Mouse (Mus musculus) embryo, embryonic 9.5 days (tissue): ENCODE results near the gene Cnot4.
"Not testable (repeated sequence)": the region's sequence is repeated elsewhere in the genome, so short reads cannot be mapped to it uniquely, and the experiment has no call there.

Source experiments
- DNase-seq: peaks from one replicate; pipeline ENCODE4 v3.0.0-alpha.2; 2017; ENCODE audit errors: extremely low spot score

Cnot4 gene

DNA sequence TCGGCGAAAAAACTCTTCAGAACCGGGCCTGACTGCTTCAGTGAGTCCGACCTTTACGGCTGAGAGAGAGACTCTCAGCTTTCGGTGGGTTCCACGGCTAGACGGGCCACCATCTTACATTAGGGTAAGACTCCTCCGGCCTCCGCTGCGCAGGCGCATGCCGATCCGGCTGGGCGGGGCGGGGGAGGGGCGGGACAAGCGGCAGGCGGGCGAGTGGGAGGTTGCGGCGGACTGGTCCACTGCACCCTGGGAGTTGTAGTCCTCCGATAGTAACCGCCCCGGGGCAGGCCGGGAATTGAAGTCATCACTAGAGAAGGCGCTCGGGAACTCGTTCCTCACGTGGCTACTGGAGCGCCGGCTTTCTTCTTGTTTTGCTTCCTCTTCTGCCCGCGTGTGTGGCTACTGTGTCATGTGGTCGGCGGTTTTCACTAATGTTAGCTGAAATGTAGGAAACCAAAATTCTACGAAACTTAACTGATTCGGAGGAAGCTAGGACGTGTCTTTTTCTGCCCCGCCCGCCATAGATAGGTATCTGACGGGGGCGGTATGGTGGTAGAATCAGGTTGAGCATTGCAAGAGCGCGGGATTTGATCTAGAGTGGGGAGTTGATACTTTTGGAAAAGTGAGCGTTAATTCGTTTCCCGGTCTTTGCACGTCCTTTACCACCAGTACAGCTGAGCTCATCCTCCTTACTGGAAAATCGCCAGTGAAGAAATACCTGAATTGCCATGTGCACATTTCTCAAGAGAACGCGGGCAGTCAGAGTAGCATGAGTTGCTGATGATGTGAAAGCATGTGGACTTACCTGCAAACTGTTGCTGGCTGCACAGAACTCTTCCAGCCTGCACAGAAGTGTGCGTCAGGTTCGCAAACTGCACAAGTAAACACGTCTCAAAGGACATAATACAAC is at the start of gene Cnot4:
Cnot4 (minus strand) TSS at position 146 of the 910 bp plus-strand sequence.
- DNase-seq = peak; percentile 100

DNA sequence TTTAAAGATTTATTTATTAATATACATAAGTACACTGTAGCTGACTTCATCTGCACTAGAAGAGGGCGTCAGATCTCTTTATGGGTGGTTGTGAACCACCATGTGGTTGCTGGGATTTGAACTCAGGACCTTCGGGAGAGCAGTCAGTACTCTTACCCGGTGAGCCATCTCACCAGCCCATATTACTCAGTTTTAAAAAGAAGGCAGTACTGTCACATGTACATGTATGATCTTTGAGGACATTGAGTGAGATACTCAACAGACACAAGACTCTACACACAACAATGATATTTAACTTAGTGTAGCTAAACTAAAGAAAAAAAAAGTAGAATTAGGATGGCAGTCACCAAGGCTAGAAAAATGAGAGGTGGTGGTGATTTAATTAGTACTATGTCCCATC is 45.8 kb upstream of the Cnot4 start:
- DNase-seq = not testable (repeated sequence)

DNA sequence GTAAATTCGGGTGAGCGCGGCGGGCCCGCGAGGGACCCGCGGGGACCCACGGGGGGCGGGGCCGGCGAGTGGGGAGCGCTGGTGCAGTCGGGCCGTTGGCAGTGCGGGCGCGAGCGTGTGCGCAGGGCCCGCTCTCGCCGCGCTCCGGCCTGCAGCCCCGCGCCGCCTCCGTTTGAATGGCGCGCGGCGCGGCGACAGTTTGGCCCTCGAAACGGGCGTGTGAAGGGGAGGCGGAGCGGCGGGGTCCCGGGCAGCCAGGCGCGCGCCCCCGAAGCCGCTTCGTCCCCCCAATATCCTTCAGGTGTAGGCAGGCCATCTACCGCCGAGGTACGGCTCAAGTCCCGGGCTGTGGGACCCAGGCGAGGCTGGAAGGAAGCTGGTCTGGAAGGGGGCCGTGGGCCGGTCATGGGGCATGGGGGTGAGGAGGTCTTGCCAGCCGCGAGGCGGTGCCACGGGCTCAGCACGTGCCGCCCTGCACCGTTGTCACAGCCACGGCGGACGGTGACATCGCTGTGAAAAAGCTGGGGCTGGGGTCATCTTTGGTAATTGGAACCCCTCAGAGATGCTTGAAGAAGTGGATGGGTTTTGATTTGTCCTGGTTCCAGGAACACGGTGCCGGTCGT is 44.2 kb upstream of the Cnot4 start:
- DNase-seq = peak; percentile 73

DNA sequence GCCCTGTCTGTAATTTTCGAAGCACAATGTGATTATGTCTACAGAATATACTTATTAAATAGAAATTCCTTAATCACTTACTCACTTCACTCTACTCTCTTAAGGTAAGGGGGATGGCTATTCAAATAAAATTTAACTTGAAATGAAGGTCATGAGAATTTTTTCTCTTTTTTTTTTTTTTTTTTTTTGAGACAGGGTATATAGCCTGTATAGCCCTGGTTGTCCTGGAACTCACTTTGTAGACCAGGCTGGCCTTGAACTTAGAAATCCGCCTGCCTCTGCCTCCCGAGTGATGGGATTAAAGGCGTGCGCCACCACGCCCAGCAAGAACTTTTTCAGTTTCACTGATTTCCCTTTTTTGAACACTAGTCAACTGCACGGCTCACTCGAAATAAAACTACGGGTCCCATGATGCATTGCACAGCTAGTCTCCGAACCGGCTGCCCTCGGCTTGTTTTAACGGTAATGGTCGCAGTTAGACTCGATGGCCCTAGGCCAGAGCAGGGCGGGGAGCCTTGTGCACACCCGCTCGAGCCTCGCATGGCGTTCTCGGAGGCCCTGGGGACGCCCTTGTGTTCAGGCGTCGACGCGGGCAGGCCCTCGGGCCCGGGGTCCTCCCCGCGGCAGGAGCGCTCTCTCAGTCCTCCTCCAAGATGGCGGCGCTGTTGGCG is 43.6 kb upstream of the Cnot4 start, which contains the start of gene Nup205:
Nup205 (plus strand) TSS at position 443 of the 671 bp plus-strand sequence.
- DNase-seq = peak; percentile 92

DNA sequence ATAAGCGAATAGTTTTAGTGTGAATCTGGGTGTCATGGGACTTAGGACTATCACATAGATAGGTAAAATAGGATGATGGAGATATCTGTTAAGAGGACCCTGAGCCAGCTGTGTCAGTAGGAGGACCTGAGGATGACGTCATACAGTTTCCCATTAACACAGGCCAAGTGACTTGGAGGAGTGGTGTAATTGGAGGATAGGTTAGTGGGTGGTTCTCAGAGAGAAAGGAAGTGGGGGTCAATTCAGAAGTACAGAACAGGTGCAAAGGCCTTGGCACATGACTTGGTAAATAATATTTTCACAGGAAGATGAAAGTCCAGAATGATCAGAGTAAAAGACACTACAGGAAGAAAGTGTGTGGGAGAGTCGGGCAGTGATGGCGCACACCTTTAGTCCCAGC is 39.7 kb upstream of the Cnot4 start:
- DNase-seq = no peak

DNA sequence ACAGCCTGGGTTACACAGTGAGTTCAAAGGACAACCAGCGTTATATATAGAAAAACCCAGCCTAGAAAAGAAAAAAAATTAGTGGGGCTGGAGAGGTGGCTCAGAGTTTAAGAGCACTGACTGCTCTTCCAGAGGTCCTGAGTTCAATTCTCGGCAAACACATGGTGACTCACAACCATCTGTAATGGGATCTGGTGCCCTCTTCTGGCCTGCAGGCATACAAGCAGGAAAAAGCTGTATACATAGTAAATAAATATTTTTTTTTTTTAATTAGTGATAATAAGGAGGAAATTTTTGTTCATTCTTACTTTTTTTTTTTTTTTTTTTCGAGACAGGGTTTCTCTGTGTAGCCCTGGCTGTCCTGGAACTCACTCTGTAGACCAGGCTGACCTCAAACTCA is 38.5 kb upstream of the Cnot4 start:
- not testable (repeated sequence) for DNase-seq

DNA sequence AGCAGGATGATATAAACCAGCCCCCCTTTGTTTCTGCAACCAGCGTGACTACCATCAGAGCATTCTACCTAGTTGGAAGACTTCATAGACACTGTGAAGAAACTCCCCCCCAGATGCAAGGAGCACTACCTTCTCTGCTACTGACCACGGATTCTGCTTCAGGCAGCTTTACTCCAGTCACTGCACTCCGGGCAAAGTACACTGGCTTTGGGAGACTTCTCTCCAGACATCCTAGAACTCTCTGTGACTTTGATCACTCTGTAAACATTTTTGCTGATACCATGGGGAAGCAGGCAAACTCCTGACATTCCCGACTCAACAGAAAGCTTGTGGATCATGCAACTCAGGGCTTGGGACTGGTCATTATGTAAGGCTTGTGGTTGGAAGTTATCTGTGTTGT is 35.7 kb upstream of the Cnot4 start:
- no peak for DNase-seq

DNA sequence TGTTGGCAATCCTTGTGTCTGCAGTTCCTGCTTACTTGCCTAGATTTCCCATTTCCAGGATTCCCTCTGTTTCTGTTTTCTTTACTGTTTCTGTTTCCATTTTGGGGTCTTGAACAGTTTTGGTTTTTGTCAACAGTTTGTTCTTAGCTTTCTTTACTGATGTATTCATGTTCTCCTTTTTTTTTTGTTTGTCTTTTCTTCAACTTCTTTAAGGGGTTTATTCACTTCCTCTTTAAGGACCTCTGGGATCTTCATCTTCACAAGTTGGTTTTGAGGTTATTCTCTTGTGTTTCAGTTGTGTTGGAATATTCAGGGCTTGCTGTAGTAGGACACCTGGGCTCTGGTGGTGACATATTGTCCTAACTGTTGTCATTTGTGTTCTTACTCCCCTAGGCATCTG is 21.0 kb upstream of the Cnot4 start:
- DNase-seq = no peak

DNA sequence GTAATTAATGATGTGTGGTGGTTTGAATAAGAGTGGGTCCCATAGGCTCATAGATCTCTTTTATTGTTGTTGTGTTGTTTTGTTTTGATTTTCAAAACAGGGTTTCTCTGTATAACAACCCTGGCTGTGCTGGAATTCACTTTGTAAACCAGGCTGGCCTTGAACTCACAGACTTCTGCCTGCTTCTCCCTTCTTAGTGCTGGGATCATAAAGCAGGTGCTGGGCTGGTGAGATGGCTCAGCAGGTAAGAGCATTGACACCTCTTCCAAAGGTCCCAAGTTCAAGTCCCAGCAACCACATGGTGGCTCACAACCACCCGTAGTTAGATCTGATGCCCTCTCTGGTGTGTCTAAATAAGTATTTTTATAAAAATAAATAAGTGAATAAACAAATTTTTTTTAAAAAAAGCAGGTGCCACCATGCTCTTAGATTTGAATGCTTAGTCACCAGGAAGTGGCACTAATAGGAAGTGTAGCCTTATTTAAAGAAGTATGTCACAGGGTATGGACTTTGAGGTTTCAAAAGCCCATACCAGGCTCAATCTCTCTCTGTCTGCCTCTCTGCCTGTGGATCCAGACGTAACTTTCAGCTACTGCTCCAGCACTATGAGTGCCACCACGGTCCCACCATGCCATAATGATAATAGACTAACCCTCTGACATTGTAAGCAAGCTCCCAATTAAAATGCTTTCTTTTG is 14.3 kb upstream of the Cnot4 start:
- DNase-seq = no peak

DNA sequence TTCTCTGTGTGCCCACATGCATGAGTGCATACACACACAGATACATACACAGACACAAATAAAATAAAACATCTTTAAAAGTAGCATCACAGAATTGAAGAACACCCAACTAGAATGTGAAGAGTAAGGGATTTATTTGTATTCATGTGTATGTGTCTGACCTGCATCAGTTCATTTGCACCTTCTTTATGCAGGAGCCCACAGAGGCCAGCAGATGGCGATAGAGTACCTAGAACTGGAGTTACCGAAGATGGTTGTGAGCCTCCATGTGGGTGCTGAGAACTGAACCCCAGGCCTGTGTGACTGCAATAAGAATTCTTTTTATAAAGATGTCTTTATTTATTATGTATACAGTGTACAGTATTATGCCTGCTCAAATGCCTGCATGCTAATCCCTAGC is 12.0 kb upstream of the Cnot4 start:
- DNase-seq = no peak

DNA sequence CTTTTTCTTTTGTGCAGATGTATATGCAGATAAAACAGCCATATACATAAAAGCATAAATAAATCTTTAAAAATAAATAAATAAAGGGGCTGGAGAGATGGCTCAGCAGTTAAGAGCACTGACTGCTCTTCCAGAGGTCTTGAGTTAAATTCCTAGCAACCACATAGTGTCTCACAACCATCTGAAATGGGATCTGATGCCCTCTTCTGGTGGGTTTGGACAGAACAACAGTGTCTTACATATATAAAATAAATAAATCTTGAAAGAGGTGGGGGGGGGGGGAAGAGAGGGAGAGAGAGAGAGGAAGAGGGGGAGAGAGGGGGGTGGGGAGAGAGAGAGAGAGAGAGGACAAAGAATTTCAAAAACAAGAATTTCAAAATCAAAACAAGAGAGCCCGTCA is 6.8 kb upstream of the Cnot4 start:
- no peak for DNase-seq

DNA sequence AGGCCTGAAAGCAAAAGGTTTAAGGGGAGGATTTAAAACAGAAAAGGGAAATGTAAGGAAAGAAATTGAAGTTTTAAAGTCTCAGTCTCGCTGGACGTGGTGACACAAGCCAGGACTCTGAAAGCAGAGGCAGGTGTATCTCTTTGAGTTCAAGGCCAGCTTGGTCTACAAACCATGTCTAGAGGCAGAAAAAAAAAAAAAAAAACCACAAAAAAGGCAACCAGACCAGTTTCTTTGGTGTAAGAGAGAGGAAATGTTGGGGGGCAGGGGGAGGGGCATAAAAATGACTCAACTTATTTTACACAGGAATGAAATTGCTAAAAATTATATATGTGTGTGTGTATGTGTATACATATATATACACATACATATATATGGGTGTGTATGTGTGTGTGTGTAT is 1.3 kb upstream of the Cnot4 start:
- DNase-seq = no peak

DNA sequence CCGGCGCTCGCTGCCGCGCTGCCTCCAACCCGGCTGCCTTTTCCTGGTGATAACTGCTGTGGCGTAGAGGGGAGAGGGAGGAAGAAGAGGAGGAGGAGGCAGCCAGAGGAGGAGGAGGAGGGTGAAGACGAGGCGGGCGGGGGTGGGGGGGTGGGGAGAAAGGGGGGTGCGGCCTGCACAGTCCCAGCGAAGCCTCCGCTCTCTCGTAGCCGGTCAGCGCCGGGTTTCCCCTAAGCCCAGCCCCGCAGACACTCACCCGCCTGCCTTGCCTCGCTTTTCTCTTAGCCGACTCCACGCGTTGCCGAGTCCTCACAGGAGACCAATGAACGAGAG is 312 bp downstream of the Cnot4 start:
- no peak for DNase-seq

DNA sequence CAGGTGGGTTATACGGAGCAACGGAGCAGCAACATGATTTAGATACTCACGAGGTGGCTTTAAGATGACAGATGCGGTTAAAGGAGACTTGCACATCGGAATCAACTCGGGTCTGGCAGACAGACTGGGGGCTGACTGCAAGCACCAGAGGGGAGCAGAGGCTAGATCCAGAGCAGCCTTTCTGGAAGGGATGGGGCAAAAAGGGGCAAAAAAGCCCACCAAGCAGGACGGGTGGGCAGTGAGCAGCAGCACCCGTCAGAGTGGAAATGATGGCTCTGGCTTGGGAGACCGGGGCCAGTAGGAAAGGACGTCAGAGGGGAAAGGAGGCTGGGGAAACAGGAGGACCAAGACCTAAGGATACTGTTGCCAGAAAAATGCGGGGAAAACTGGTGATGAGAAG is 718 bp downstream of the Cnot4 start:
- no peak for DNase-seq

DNA sequence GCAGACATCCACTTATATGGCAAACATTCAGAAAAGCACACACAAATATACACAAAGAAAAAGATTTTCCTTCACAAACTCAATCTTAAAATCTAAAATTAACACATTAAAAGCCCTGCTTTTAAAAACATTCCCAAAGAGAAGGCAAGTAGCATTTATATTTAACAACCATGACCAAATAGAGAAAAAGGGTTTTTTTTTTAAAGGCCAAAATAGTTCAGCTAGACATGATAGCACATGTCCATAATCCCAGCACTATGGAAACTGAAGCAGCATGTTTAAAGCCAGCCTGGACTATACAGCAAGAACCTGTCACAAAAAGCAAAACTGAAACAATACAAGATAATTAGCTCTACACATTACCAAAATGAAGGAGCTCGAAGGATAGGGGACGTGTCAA is 11.0 kb downstream of the Cnot4 start:
- no peak for DNase-seq

DNA sequence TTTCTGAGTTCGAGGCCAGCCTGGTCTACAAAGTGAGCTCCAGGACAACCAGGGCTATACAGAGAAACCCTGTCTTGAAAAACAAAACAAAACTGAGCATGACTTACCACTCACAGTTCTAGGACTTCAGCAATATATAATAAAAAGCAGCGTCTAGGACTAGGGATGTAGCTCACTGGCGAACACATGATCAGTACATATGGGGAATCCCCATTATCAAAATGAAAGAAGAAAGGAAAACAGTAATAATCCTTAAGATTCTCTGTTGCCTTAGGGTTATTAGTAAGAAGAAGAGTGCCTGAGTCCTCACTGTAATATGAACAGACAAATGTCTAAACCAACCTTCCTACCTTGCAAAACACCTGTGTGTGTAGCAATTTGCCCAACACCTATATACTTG is 11.6 kb downstream of the Cnot4 start:
- no peak for DNase-seq

DNA sequence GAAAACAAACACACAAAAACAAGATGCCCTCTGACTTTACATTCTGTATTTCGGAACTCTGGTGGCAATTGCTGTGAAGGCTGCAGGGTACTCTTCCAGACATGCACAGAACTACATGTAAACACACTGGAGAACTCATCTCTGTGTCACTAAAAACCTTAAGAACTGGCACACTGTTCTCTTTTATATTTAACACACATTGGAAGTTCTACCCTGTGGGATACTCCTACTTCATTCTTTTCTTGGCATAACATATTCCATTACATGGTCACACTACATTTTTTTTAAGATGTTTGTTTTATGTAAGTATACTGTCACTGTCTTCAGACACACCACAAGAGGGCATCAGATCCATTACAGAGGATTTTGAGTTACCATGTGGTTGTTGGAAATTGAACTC is 31.1 kb downstream of the Cnot4 start:
- no peak for DNase-seq

DNA sequence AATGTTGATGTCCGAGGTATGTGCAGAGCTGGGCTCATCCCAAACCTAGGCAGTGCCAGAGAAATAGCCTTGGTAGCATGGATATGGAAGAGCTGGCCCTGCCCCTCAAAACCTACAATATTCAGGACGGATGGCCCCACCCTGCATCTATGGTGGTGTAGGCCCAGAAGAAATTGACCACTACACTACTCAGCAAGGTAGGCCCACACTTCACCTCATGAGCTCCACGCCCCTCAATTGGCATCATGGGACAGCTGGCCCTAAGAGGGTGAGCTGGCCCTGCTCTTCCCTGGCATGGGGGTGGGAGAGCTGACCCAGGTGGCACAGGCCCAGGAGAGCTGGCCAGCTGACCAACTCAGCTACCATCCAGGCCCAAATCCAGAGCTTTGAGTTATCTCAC is 48.6 kb downstream of the Cnot4 start:
- DNase-seq = no peak

DNA sequence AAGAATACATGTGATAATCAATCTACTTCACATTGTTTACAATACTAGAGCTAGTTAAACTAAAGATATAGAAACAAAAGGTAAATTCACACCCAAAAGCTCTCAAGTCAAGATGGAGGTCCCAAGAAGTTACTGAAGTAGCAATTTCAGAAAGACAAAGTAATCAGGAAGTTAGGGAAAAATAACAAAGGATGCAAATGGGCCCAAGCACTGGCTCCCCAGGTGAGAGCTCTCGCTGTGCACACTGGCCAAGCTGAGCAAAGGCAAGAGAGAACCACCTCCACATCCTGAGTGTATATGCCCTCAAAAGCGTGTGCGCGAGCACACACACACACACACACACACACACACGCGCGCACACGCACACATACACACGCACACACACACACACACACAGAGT is 58.4 kb downstream of the Cnot4 start:
- no peak for DNase-seq

DNA sequence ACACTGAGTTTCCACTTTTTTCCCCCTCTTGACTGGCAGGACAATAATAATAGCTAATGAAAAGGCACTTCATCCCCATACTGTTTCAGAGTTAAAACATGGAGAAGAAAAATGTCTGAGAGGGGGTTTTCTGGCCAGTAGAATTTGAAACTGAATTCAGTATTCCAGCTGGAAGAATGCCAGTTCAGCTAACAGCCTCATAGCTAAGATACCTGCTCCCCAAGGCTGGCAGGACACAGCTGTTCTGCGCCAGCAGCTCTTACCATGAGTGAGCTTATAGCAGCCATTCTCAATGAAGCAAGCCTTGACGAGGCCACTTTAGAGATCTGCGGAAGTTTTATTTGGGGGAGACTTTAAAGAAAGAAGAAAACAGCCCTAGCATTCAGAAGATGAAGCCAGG is 62.3 kb downstream of the Cnot4 start:
- no peak for DNase-seq

DNA sequence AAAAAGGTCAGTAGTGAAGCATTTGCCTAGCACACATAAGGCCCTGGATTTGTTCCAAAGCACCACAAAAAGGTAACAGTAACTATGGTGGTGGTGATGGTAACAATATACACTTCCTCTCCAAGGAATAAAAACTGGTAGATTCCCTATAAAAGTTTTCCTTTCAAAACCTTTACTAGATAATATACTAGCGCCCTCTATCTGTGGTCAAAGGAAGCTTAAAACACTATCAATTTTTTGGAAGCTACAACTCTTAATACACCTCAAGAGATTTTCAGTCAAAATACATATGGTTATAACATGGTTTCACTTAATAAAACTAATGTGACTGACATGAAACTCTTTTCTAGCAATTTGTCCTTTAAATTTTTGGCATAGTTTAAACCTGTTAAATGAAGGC is 71.1 kb downstream of the Cnot4 start:
- DNase-seq = no peak

DNA sequence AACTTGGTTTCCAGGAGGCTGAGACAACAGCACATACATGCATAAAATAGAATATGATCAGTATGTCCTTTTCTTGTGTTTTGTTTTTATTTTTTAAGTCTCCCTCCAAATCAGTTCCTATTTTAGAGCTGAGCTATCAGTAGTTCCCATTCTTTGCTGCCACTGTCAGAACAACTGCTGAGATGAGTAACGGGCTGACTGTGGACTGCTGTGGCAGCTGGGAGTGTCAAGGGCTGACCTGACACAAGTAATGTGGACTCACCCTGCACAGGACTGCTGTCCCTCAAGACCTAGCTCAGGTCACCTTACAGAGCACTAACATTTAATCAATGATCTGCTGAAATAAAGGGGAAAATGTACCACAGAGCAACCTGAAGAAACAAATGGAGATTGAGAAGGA is 90.4 kb downstream of the Cnot4 start:
- DNase-seq = no peak
